Mouse (Mus musculus) limb, embryonic 14.5 days (tissue): ENCODE data around the gene Plekhg3. TPM values are rescaled to one million over a fixed set of nuclear protein-coding genes. Genes with fewer than 3 reads are reported as not detected.

Experiments used
- ATAC-seq: fragments of 200-750 bp; cut with Nextera tagmentation; 2 replicates; pipeline ENCODE4 v1.8.0; 2017; ENCODE audit warnings: low read depth, moderate number of reproducible peaks, moderate TSS enrichment; ENCODE audit not compliant: low FRiP score
- DNase-seq: peaks from one replicate; pipeline ENCODE4 v3.0.0-alpha.2; 2015; ENCODE audit warnings: low spot score
- H3K27ac ChIP-seq: fragments of 300-500 bp; sonication (generic); replicated peaks from 2 replicates; pipeline ENCODE4 v1.5.1; 2014; ENCODE audit warnings: low read depth, mild to moderate bottlenecking, low read length, moderate library complexity, mixed read lengths
- H3K27me3 ChIP-seq: fragments of 300-500 bp; sonication (generic); 2 replicates; pipeline ENCODE4 v1.6.1; 2014; ENCODE audit warnings: low read length, mixed read lengths; ENCODE audit not compliant: control insufficient read depth, insufficient read depth
- H3K36me3 ChIP-seq: fragments of 300-500 bp; sonication (generic); 2 replicates; pipeline ENCODE4 v1.6.1; 2014; ENCODE audit warnings: mild to moderate bottlenecking, low read length, moderate library complexity, mixed read lengths; ENCODE audit not compliant: control insufficient read depth, insufficient read depth
- H3K4me1 ChIP-seq: fragments of 300-500 bp; sonication (generic); 2 replicates; pipeline ENCODE4 v1.6.1; 2014; ENCODE audit warnings: antibody characterized with exemption, low read length, mixed read lengths; ENCODE audit not compliant: control insufficient read depth, insufficient read depth
- H3K4me2 ChIP-seq: fragments of 300-500 bp; sonication (generic); replicated peaks from 2 replicates; pipeline ENCODE4 v1.6.1; 2014; ENCODE audit warnings: low read depth, mild to moderate bottlenecking, low read length, moderate library complexity; ENCODE audit not compliant: severe bottlenecking
- H3K4me3 ChIP-seq: fragments of 300-500 bp; sonication (generic); replicated peaks from 2 replicates; pipeline ENCODE4 v1.5.1; 2014; ENCODE audit warnings: low read length
- H3K9ac ChIP-seq: fragments of 300-500 bp; sonication (generic); 2 replicates; pipeline ENCODE4 v1.6.1; 2014; ENCODE audit warnings: mild to moderate bottlenecking, low read depth, low read length, moderate library complexity; ENCODE audit not compliant: severe bottlenecking
- H3K9me3 ChIP-seq: fragments of 300-500 bp; sonication (generic); 2 replicates; pipeline ENCODE4 v1.6.1; 2016; ENCODE audit warnings: low read length; ENCODE audit not compliant: control insufficient read depth
- POLR2A ChIP-seq: fragments of 200-500 bp; IDR thresholded peaks from 2 replicates; pipeline ENCODE4 v1.8.0; 2012; ENCODE audit warnings: inconsistent platforms, mild to moderate bottlenecking, moderate library complexity, borderline replicate concordance; ENCODE audit not compliant: insufficient read depth, insufficient read length; ENCODE audit errors: extremely low read depth
- WGBS: fragments of 180-500 bp; shearing (Covaris S2); extraction: QIAGEN DNeasy Blood & Tissue Kit; methylation state at CpG from one replicate; pipeline ENCODE4 v1.1.7; 2014; 5-methylcytosine and 5-hydroxymethylcytosine counted together
- microRNA-seq: library from miRNA; unstranded; fragments of <30 nt; microRNA quantifications from one replicate; pipeline ENCODE4, GENCODE M21; 2016
- polyA plus RNA-seq, 2 experiments: library from polyadenylated mRNA; depleted of rRNA in 1 of 2; stranded (reverse) in 1 of 2; unstranded in 1 of 2; fragments of >200 nt; fragmentation: Nextera tagmentation in 1 of 2; extraction: Ambion mirVana in 1 of 2; gene quantifications; 2 replicates each; pipeline versions ENCODE4 v1.2.1 to v1.2.3; 2012 to 2014

Gene Plekhg3
- polyA plus RNA-seq, 2 experiments, result 5.6 to 22.7 TPM

GRCm38 (mm10) chr12:76619847-76620246, 89.2 kb downstream of the Plekhg3 start:
- H3K4me2 ChIP-seq, result no peak overlapping the region
- H3K27ac ChIP-seq, result no peak overlapping the region
- H3K4me1 ChIP-seq, result peaks cover 15% of the 10 kb centered on the region
- ATAC-seq (no peak), DNase-seq (no peak)
- H3K27me3 ChIP-seq, result no peaks in the 10 kb centered on the region
- H3K36me3 ChIP-seq, result no peaks in the 10 kb centered on the region
- no peak overlapping the region for H3K9ac ChIP-seq
- no peaks in the 10 kb centered on the region for H3K9me3 ChIP-seq
- no peak for TF ChIP-seq POLR2A
- 54% methylated on average over 5 of the region's 5 CpGs for WGBS
- H3K4me3 ChIP-seq, result no peak overlapping the region

- H3K9ac ChIP-seq, result no peak overlapping the region
- H3K27me3 ChIP-seq, result no peaks in the 10 kb centered on the region
- H3K4me3 ChIP-seq, result no peak overlapping the region
- no peak overlapping the region for H3K4me2 ChIP-seq
- ATAC-seq (no peak), DNase-seq (no peak)
- no peaks in the 10 kb centered on the region for H3K36me3 ChIP-seq
- H3K4me1 ChIP-seq, result peaks cover 5% of the 10 kb centered on the region; the same call in 1 of the 2 replicates
- 78% methylated on average over 6 of the region's 6 CpGs for WGBS
- no peaks in the 10 kb centered on the region for H3K9me3 ChIP-seq
- no peak for TF ChIP-seq POLR2A
- no peak overlapping the region for H3K27ac ChIP-seq
Measured at GRCm38 (mm10) chr12:76623374-76623773, 92.7 kb downstream of the Plekhg3 start.

Small RNA genes lying within 50 kb of the gene (microRNA-seq; reads per million reads assigned to microRNA genes)
- not detected for gene Mir5135

Other genes with a start within 250 kb of the Plekhg3 start
- 1.1 and 1.6 TPM in 2 replicates for gene Akap5, start 206.0 kb upstream of the Plekhg3 start, polyA plus RNA-seq (2012; rRNA removed)
- 1.0 and 1.5 TPM in 2 replicates for gene Akap5, start 206.0 kb upstream of the Plekhg3 start, polyA plus RNA-seq (2014; fragmentation: Nextera tagmentation; extraction: Ambion mirVana)
- gene Zbtb25, start 161.3 kb upstream of the Plekhg3 start, polyA plus RNA-seq (2012; rRNA removed), result 24.1 and 27.2 TPM in 2 replicates
- gene Zbtb25, start 161.3 kb upstream of the Plekhg3 start, polyA plus RNA-seq (2014; fragmentation: Nextera tagmentation; extraction: Ambion mirVana), result 21.4 and 23.9 TPM in 2 replicates
- 6.2 and 6.9 TPM in 2 replicates for gene Zbtb1, start 160.6 kb upstream of the Plekhg3 start, polyA plus RNA-seq (2012; rRNA removed)
- gene Zbtb1, start 160.6 kb upstream of the Plekhg3 start, polyA plus RNA-seq (2014; fragmentation: Nextera tagmentation; extraction: Ambion mirVana), result 9.4 and 10.5 TPM in 2 replicates
- 5.1 and 6.7 TPM in 2 replicates for gene Hspa2, start 126.7 kb upstream of the Plekhg3 start, polyA plus RNA-seq (2012; rRNA removed)
- gene Hspa2, start 126.7 kb upstream of the Plekhg3 start, polyA plus RNA-seq (2014; fragmentation: Nextera tagmentation; extraction: Ambion mirVana), result 7.7 and 8.3 TPM in 2 replicates
- gene Ppp1r36, start 113.4 kb upstream of the Plekhg3 start, polyA plus RNA-seq (2012; rRNA removed), result 2.1 and 4.2 TPM in 2 replicates
- 3.1 and 5.3 TPM in 2 replicates for gene Ppp1r36, start 113.4 kb upstream of the Plekhg3 start, polyA plus RNA-seq (2014; fragmentation: Nextera tagmentation; extraction: Ambion mirVana)
- gene Sptb, start 179.7 kb downstream of the Plekhg3 start, polyA plus RNA-seq (2012; rRNA removed), result 1.3 and 1.5 TPM in 2 replicates
- 1.3 TPM in 2 replicates for gene Sptb, start 179.7 kb downstream of the Plekhg3 start, polyA plus RNA-seq (2014; fragmentation: Nextera tagmentation; extraction: Ambion mirVana)
- 43.6 and 47.4 TPM in 2 replicates for gene Churc1, start 234.6 kb downstream of the Plekhg3 start, polyA plus RNA-seq (2012; rRNA removed)
- gene Churc1, start 234.6 kb downstream of the Plekhg3 start, polyA plus RNA-seq (2014; fragmentation: Nextera tagmentation; extraction: Ambion mirVana), result 93.1 and 104 TPM in 2 replicates
- 42.9 and 50.9 TPM in 2 replicates for gene Fntb, start 234.7 kb downstream of the Plekhg3 start, polyA plus RNA-seq (2012; rRNA removed)
- gene Fntb, start 234.7 kb downstream of the Plekhg3 start, polyA plus RNA-seq (2014; fragmentation: Nextera tagmentation; extraction: Ambion mirVana), result 47.6 and 51.5 TPM in 2 replicates